Mouse (Mus musculus): ENCODE results near the gene Cdh5. TPM values are rescaled to one million over a fixed set of nuclear protein-coding genes. Genes with fewer than 3 reads are reported as not detected.

The Cdh5 gene
- 0.85 TPM for polyA plus RNA-seq (2017; shearing (Covaris generic))

GRCm38 (mm10) chr8:104101415-104101814, at the start of gene Cdh5:
Gene Cdh5, plus strand, starts transcription at chr8:104101625.

GRCm38 (mm10) chr8:104170118-104171049, 69.0 kb downstream of the Cdh5 start, which contains the start of gene Bean1:
Gene Bean1, plus strand, starts transcription at chr8:104170442.

Other genes with a start within 250 kb of the Cdh5 start
- 1.0 TPM for gene Bean1, start 68.8 kb downstream of the Cdh5 start, polyA plus RNA-seq (2017; shearing (Covaris generic))
- 60.2 TPM for gene Tk2, start 146.9 kb downstream of the Cdh5 start, polyA plus RNA-seq (2017; shearing (Covaris generic))
- 71.4 TPM for gene Cklf, start 149.2 kb downstream of the Cdh5 start, polyA plus RNA-seq (2017; shearing (Covaris generic))
- not detected for gene Cmtm2a, start 191.6 kb downstream of the Cdh5 start, polyA plus RNA-seq (2017; shearing (Covaris generic))
- not detected for gene Gm45711, start 208.5 kb downstream of the Cdh5 start, polyA plus RNA-seq (2017; shearing (Covaris generic))
- not detected for gene Cmtm1, start 208.5 kb downstream of the Cdh5 start, polyA plus RNA-seq (2017; shearing (Covaris generic))
- gene Gm11020, start 219.9 kb downstream of the Cdh5 start, polyA plus RNA-seq (2017; shearing (Covaris generic)), result not detected
- gene Cmtm2b, start 220.6 kb downstream of the Cdh5 start, polyA plus RNA-seq (2017; shearing (Covaris generic)), result not detected
- gene Cmtm3, start 237.8 kb downstream of the Cdh5 start, polyA plus RNA-seq (2017; shearing (Covaris generic)), result 5.7 TPM

Measured in effector memory CD4-positive, alpha-beta T cell, adult 7 months (primary cell).